Mouse (Mus musculus) granulocyte monocyte progenitor cell, adult 5-6 weeks (primary cell): Measurements from ENCODE around the gene Fam173a. TPM values are rescaled to one million over a fixed set of nuclear protein-coding genes. Genes with fewer than 3 reads are reported as not detected.

Experiments used
- ATAC-seq: replicated peaks from 2 replicates; pipeline ENCODE4 v1.8.0; 2016; ENCODE audit warnings: mild to moderate bottlenecking, moderate TSS enrichment, inconsistent platforms; ENCODE audit not compliant: poor library complexity, severe bottlenecking
- total RNA-seq, 2 experiments: library from RNA; stranded (forward) in 1 of 2; stranded (reverse) in 1 of 2; fragments of 200-712, 200-1000 nt in 1 of 2; fragments of >200 nt in 1 of 2; fragmentation: Nextera tagmentation in 1 of 2; gene quantifications; 2 replicates each; pipeline ENCODE4 v1.2.3; 2014 to 2017

The Fam173a gene
- total RNA-seq (2014; fragmentation: Nextera tagmentation) = 85.3 and 92.7 TPM in 2 replicates
- total RNA-seq (2017) = 31.9 and 43.1 TPM in 2 replicates

DNA sequence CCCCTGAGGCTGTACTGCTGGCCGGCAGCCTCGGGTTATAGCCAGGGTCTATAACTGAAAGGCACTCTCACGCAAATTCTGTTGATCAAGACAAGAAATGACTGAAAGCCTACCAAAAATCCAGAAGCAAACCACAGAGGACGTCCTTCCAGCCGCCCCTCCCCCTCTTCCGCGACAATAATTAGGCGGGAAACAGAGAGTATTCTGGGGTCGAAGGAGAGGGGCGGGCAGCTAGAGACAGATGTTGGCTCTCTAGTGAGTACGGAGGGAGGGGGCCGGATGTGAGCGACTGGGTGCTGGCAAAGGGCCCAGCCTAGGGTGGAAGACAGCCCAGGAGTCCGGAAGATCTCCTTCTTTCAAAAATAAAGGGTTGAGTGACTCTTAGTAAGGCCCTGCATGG lies at the start of gene Fam173a:
Gene Fam173a, minus strand, starts transcription at position 287 of the 400 bp plus-strand sequence.
- peak; percentile 44 for ATAC-seq

DNA sequence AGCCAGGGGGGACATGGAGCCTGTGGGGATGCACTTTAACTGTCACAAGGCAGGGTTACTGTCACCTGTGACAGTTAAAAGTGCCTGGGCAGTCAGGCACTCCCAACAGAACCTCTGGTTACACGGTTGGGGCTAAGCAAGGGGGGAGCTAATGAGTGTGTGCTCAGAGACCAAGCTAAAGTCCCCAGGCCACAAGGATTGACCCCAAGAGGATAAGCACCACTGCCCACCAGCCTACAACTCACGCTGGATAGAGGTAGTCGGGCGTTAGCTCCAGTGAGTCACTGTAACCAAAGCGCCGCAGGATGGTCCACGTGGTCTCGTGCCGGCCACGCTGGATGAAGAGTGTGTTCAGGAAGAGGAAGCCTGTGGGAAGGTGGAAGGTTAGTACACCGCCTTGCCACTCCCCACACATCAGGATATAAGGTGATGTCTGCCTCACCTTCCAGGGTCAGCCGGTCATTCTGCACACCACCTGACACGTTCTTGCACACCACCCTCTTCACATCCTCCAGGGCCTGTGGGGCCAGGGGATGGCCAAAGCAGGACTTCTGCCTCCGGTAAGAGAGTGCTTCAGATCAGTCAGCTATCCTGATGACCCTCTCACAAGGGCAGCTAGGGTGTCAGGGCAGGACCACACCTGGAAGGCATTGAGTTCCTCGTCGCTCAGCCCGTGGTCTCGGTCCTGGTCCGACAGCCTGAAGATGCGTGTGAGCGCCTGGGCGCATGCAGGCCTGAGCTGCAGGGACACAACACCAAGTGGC lies 48.6 kb upstream of the Fam173a start, which contains the start of gene Gm20683:
Gene Gm20683, minus strand, starts transcription at position 647 of the 764 bp plus-strand sequence.
- ATAC-seq = no peak

DNA sequence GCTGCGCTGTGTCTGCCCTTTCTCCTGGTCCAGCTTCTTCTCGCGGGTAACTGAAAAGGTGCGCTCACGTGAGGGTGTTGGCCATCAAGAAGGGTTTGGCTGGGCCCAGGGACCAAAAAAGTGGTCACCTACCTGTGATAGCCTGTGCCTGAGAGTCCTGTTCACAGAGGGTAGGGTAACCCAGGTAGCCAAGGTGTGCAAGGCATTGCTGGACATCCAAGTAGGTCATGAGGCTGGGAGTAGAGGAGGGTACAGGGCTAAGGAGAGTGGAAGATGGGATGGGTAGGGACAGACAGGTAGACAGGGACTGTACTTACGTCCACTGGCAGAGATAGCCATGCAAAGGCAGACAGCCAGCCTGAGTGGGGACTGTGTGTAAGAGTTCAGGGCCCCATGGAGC lies 47.8 kb upstream of the Fam173a start:
- no peak for ATAC-seq

DNA sequence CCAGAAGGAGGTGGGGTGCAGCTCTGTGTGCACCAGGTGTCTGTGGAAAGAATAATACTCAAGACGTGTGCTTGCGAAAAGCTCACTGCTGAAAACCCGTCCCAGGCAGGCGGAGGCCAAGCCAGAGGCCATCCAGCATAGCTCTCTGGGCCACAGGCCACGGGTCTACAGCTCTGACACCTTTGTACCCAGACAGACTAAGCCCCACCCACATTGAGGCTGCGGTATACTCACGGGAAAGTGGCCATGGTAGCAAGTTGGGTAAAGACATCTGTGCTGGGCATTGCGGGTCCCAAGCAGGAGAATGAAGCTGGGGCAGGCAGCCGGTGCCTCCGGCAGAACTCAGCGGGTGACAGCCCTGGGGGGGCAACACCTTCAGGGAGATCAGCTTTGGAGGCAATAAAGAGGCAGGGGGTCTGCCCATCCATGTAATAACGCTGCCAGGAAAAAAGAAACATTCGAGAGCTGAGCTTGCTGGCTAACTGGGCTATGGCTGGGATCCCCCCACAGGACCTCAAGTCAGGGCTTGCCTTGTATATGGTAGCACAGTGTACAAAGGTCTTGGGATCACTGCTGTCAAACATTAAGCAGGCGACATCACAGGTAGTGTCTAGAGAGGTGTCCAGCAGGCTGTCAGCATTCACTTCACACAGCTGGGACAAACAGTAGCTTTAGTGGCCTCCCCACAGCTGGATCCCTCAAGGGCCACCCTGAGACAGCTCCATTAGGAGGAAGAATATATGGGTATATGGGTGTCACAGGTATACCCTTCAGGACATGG lies 46.9 kb upstream of the Fam173a start:
- ATAC-seq = no peak

DNA sequence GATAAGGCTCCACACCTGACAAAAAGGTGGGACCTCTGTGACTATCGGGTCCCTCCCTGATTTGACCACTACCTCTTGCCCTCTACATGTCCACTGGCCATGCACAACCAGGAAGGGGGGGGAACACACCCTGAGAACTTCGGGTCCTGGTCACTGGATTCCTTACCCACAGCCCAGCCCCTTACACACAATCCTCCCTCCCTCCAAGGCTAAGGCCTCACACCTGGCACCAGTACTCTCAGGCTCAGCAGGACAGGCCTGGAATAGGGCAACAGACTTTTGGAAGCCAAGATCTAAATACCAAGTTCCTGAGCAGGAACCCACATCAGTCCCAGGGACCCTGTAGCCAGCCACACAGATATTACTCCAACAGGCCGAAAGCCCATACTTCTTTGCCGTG lies 46.2 kb upstream of the Fam173a start:
- ATAC-seq = no peak

DNA sequence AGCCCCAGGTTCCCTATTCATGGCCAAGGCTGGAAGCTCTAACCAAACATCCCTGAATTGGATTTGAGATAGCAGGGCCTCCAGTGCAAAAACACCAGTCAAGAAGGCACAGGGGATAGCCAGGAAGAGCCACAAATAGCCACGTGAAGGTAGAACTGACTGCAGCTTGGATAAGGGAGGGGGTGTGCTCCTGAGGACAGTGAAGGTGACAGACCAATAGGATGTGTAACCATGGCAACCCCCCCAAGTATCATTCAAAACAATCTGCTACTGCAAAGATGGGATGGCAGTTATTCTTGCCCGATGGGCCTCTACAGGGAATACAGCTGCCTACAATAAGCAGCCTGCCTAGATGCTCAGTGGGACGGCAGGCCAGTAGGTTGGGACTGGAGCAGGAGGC lies 44.8 kb upstream of the Fam173a start:
- no peak for ATAC-seq

DNA sequence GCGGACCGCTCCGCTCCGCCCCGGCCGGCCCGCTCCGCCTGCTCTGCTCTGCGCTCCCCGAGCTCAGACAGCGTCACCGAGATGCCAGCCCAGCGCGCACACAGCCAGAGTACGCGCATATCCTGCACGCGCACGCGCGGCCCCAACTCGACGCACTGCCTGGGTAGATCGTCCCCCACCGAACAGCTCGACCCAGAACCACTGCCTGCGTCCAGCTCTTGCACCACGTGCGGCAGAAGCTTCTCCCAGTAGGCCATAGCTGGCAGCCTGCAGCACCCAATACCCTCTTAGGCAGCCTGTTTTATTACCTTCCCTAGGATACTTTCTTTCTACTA lies 44.3 kb upstream of the Fam173a start, which contains the start of gene Rhbdl1:
Gene Rhbdl1, minus strand, starts transcription at position 220 of the 335 bp plus-strand sequence.
- peak; percentile 14 for ATAC-seq

DNA sequence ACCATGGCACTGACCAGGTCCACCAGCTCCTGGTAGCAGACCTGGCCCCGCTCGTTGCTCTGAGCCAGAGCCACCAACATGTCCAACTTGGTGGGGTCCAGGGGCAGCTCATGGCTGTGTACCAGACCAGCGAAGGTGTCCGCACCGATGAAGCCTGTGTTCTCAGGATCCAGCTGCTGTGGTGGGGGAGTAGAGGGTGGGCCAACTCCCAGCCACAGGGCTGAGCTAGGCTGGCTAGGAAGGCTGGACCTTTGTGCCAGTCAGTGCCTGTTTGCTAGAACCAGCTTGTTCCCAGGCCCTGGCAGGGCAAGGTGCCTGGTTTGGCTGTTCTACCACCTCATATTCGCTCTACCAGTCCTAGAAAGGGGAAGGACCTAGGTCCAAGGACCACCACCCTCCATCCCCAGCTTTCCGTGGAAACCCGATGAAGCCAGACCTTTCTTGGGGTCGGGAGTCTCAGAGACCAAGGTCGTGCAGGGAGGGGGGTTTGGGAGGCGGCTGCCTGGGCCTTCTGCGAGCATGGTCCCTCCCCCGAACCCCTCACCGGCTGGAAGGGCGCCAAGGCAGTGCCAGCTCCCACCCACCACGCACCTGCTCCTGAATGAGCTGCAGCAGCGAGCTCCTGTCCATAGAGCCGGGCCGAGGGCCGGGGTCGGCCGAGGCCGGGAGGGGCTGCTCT lies 43.8 kb upstream of the Fam173a start:
- no peak for ATAC-seq

DNA sequence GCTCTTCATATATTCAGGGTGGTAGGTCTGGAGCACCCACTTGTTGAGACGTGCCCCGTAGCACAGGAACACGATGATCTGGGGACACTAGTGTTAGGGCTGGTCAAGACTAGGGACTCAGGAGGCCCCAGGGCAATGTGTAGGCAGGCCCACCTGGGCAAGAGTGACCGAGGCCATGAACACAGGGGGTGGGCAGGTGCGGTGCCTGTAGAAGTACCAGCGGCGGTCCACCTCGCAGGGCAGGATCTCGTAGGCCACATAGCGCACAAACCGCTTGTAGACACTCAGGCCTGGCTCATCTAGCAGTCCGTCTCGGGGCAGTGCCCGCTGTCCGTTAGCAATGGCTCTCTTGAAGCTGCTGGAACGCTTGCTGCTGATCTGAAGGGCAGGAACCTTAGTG lies 43.1 kb upstream of the Fam173a start:
- no peak for ATAC-seq

DNA sequence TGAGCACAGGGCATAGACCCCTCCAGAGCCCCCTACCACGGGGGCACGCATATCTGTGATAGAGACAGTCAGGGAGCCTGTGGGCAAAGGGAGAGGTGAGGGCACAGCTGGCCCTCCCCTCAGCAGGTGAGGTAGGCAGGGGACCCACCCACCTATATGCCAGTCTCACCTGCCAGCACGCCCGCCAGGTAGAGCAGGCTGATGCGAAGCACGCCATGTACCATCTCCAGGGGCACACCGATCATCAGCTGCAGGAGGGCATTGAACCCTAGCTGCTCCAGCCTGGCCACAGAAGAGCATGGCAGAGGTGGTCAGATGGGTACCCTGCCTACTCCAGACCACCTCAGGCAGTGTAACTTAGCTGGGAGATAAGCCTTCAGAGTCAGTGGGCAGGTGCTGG lies 42.6 kb upstream of the Fam173a start:
- ATAC-seq = no peak

DNA sequence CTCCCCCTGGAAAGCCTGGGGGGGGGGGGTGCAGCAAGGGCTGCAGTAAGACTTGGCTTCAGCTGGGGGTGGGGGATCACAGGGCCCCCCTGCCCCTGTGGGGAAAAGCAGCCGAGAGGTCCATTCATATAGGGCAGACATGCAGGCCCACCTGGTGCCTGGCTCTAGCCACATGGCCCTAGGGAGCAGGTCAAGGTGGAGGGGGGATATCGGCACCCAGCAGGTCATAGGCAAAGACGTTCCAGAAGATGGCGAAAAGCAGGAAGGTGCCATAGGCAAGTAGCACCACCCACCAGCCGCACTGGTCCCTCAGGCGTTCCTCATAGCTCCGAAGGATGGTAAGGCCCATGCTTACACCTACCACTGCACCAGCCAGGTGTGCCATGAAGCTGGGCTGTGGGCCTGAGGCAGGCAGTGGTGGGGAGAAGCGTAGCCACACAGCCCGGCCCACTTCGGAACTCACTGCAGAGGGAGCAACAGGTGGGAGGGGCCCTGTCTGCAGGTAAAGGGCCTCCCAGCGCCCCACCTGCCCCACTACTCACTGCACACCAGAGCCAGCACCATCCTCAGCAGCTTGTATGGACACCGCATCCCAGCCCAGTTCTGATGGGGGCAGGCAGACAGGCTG lies 42.0 kb upstream of the Fam173a start:
- ATAC-seq = no peak

DNA sequence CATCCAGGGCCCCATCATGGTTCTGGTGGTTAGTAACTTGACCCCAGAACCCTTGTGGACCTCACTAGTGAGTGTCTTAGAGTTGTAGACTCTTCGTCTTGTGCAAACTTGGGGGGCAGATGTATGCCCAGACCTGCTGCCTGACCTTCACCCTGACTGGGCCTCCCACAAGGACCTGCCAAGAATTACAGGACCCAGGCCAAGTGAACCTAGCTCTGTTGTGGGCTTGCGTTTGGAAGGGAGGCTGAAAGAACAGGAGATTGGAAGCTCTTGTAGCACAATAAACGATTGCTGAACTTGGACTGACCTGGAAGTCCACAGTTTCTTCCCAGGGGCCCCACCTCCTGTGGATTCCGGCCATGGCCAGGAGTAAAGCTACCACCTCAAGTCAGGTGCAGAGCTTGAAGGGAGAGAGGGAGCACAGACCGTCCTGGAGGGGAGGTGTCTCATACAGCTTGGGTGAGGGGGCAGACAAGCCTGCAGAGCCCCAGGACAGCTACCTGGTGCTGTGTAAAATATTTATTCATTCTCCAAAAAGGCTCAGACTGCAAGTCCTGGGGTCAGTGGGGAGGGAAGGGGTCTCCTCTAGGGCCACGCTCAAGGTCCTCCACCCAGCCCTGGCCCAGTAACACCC lies 41.4 kb upstream of the Fam173a start:
- ATAC-seq = no peak

DNA sequence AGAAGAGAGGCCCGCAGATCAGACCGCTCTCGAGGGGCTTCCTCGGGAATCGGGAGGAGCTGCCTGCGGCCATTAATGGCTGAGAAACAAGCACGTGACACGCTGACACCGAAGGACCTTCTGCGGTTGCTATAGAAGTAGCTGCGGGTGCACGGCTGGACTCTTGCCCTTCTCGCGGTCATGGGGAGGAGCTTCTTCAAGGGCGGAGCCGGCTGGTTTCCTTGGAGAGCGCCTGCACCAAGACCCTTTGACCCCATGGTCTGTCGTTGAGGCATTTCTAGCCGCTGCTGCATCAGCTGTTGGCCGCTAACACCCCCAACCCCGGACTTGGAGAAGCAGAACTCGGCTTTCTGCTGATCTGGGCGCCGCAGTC lies 40.6 kb upstream of the Fam173a start, which contains the start of gene Stub1:
Gene Stub1, minus strand, starts transcription at position 114 of the 373 bp plus-strand sequence.
- peak; percentile 67 for ATAC-seq

DNA sequence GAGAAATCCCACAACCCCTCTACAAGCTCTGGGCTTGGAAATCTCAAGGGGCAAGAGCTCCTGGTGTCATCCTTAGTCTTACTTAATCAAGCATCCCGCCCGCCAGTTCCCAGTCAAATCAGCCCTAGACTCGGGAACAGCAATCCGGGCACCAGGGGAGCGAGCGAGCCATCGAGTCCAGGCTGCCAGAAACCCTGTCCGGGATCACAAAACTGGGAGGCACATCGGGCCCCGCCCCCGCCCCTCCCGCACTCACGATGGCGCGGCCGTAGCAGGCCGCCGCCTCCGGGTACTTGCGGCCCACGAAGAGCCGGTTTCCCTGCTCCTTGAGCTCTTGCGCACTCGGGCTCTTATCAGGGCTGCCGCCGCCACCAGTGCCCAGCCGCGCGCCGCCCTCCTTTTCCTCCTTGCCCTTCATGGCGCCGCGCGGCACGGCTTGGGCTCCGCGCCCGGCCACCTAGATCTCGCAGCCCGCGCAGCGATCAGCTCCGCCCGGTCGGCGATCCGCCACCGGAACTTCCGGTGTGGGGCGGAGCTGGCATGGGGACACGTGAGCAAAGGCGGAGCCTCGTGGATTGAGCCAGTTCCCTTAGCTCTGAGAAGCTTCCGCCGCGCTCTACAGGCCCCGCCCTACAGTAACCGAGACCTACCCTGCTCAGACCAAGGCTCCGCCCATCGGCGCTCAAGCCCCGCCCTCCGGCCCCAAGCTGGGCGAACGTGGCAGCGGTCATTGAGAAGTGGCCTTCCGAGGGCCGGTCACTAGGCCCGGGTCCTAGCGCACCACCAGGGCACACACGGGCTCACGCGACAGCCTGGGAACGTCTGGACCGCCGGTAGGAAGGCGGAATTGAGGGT lies 40.0 kb upstream of the Fam173a start:
- peak; percentile 73 for ATAC-seq

DNA sequence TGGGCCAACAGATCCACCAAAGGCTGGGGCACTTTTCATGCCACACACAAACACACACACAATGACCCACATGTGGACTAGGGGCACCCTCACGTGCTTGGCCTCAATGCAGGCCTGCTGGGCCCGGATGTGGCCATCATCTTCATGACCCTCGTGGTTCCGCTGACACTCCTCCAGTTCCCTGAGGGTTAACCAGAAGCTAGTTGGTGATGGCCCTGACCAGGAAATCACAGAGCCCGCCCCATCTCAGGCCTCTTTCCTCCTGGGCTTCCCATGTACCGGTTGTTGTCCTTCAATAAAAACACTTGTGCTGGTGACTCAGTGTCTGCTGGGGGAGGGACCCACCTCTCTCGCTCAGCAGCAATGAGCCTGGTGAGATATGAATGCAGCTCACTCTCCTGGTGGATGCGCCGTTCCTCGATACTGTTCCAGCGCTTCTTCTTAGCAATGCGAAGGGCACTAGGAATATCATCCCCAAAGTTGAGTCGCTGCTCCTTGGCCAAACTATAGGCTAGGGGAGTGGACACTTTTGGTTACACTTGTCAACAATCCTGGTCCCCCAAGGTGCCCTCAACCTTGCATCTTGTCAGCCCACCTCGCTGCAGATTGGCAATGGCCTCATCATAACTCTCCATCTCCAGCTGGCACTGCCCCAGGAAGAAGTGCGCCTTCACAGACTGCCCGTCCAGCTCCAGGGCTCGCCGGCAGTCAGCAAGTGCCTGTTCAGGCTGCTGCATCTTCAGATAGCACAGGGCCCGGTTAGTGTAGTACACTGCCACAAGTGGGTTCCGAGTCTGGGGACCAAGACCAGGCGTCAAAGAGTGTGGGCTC lies 39.0 kb upstream of the Fam173a start:
- no peak for ATAC-seq

DNA sequence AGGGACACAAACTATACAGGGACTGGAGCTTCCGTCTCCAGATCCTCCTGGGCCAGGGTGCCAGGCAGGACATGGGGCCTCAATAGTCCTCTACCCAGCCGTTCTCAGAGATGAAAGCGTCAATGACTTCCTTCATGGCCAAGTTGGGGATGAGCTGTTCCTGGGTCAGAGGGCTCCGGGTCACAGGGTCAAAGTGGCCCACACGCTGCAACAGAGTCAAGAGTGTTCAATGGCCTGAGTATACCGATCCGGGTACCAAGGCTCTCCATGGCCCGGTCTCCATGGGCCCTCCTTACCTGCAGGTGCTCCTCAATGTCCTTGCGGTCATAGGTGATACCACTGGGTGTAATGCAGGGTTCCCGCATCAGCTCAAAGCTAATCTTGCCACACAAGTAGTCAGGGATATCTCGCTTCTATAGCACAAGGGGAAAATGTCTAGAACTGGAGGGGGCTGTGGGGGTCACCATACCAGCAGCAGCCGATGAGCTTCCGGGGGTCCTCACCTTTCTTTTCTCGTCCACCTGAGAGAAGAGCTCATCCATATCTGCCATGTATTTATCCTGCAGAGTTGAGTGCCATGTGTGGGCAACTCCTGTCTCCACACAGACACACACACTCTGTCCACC lies 38.2 kb upstream of the Fam173a start:
- ATAC-seq = no peak

DNA sequence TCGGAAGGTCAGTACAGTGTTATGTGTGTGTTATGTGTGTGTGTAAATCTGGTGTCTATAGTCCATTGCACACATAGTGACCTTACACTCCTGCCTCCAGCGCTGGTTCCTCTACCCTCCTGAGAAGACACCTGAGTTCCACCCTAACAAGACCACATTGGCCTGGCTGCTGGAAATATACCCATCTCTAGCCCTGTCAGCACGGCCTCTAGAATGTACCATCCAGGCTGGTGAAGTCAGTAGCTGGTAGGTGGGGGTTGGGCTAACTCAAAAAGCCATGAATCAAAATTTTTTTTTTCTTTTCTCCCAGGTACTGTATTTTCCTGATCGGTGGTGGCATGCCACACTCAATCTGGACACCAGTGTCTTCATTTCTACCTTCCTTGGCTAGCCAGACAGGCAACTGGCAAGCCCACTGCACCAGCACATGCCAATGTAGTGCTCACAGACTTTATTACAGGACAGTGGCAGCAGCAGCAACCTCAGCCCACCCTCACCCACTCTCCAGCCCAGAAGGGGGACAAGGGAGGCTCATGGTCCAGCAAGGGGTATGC lies 37.6 kb upstream of the Fam173a start:
- ATAC-seq = no peak
